Mouse (Mus musculus) testis, adult 2 months (tissue): ENCODE data around the gene Ambp. TPM values are rescaled to one million over a fixed set of nuclear protein-coding genes. Genes with fewer than 3 reads are reported as not detected.

Source experiments
- H3K27ac ChIP-seq: fragments of 200-500 bp; 2 replicates; pipeline ENCODE4 v1.5.1; 2012; ENCODE audit warnings: low read depth, low read length; ENCODE audit not compliant: control insufficient read depth, insufficient read depth
- H3K27me3 ChIP-seq: fragments of 200-500 bp; 2 replicates; pipeline ENCODE4 v1.6.1; 2012; ENCODE audit warnings: mild to moderate bottlenecking, low read length, moderate library complexity; ENCODE audit not compliant: control insufficient read depth, insufficient read depth
- H3K36me3 ChIP-seq: fragments of 200-500 bp; 2 replicates; pipeline ENCODE4 v1.6.1; 2012; ENCODE audit warnings: mild to moderate bottlenecking, low read length; ENCODE audit not compliant: control insufficient read depth, insufficient read depth
- H3K4me1 ChIP-seq: fragments of 200-500 bp; 2 replicates; pipeline ENCODE4 v1.6.1; 2012; ENCODE audit warnings: low read length; ENCODE audit not compliant: control insufficient read depth, insufficient read depth
- H3K4me3 ChIP-seq: fragments of 200-500 bp; 2 replicates; pipeline ENCODE4 v1.5.1; 2012; ENCODE audit warnings: low read depth, mild to moderate bottlenecking, low read length, moderate library complexity, mixed read lengths; ENCODE audit not compliant: control insufficient read depth
- CTCF ChIP-seq: fragments of 200-500 bp; IDR thresholded peaks from 2 replicates; pipeline ENCODE4 v1.5.1; 2012; ENCODE audit warnings: low read depth, mild to moderate bottlenecking, inconsistent platforms, low read length, moderate library complexity; ENCODE audit not compliant: control insufficient read depth, insufficient read depth, insufficient replicate concordance
- POLR2A ChIP-seq: fragments of 200-500 bp; IDR thresholded peaks from 2 replicates; pipeline ENCODE4 v1.6.1; 2012; ENCODE audit warnings: low read depth, mild to moderate bottlenecking, inconsistent platforms, low read length, moderate library complexity; ENCODE audit not compliant: control insufficient read depth
- polyA plus RNA-seq: library from polyadenylated mRNA; depleted of rRNA; stranded (reverse); fragments of >200 nt; gene quantifications from 2 replicates; pipeline ENCODE4 v1.2.3, GENCODE M21; 2012

Ambp gene
- polyA plus RNA-seq, 1 experiment = 2.1 TPM

DNA sequence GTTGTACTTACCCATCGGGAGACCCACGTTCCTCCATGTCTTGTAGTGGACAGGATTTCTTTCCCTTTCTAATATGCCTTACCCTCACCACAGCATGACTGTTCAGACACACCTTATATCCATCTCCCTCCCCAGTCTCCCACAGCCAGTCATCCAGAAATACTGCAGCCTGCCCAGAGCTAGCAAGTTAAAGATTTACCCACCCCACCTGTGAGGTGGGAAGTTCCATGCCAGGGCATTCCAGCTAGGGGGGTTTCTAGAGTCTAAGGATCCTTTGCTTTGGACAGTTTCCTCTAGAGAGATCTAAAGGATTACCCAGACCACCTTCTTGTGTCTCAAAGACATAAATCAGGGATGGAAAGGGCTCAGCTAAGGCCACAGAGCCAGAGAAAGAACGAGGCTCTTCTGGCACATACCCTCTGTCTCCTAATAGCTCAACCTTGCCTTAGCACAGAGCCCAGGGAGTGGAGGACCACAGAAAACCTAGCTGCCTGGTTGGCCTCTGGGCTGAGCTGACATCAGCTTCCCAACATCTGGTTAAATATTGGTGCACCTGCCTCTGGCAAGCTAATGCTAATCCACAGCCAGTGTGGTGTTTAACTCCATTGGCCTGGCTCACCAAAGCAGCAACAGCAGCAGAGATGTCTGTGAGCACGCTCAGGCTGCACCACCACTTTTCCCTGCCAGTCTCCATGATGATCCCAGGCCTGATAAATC, 17.5 kb upstream of the Ambp start, which contains the start of gene Kif12:
TSS of gene Kif12 (minus strand) at position 163 of the 717 bp plus-strand sequence.
- Histone ChIP-seq H3K27ac (no peak within 1 kb of the TSS), H3K36me3 (no peaks in the 10 kb centered on the region), H3K4me3 (no peak within 1 kb of the TSS), H3K4me1 (no peaks in the 10 kb centered on the region), H3K27me3 (no peaks in the 10 kb centered on the region)
- TF ChIP-seq POLR2A = no peak
- TF ChIP-seq CTCF = no peak

DNA sequence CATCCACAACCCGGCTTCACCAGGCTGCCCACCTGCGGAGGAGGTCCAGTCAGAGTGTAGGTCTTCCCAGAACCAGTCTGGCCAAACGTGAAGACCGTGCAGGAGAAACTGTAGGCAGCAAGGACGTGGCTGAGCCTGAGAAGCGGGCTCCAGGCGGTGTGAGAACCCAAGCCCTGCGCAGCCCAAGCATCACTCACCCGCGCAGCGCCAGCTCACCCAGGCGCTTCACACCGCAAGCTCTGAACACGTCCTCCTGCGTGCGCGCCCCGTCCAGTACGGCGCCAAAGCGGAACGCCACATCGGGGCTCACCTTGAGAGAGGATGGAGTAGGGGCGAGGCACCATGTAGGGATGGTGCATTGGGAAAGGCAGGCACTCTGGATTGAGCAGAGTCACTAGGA, 16.5 kb upstream of the Ambp start:
- TF ChIP-seq CTCF (no peak), POLR2A (no peak)
- Histone ChIP-seq H3K36me3 (no peaks in the 10 kb centered on the region), H3K27ac (no peak overlapping the region), H3K4me3 (no peak overlapping the region), H3K4me1 (no peaks in the 10 kb centered on the region), H3K27me3 (no peaks in the 10 kb centered on the region)

DNA sequence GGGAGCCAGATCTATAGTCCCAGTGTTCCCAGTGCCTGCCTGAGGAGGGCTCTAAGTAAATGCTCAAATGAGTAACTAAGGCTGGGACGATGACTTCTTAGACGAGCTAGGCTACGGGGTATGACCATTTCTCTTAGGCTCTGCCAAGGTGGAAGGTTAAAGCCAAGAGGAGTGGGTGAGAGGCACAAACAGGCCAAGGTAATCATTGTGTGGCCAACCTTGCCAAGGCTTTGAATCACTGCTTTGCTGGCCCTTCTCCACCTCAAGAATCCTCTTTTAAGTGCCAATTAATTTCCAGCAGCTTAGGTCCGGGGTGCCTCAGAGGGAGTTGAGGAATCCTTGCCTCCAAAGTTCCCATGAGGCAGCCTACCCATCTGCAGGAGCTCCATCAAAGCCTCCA, 15.5 kb upstream of the Ambp start:
- Histone ChIP-seq H3K4me1 (no peaks in the 10 kb centered on the region), H3K36me3 (no peaks in the 10 kb centered on the region), H3K27me3 (no peaks in the 10 kb centered on the region), H3K4me3 (no peak overlapping the region), H3K27ac (no peak overlapping the region)
- no peak for TF ChIP-seq POLR2A
- TF ChIP-seq CTCF = no peak

DNA sequence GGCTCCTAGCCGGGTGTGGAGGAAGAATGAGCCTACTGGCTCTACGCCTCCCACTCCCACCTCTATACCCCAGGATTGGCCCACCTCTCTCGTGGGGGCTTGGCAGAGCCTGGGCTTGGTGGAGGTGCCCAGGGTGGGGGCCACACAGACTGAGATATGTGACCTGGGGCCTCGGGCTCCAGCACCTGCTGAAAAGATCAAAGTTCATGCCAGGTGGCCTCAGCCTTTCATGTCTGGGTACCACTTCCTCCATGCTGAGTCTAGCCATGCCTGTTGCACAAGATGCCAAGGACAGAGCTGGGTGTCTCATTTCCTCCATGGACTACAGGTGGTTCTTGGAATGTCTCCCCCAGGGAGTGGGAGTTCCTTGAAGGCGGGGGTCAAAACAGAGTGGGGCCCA, 11.7 kb upstream of the Ambp start:
- Histone ChIP-seq H3K4me3 (no peak overlapping the region), H3K27me3 (no peaks in the 10 kb centered on the region), H3K4me1 (no peaks in the 10 kb centered on the region), H3K27ac (no peak overlapping the region), H3K36me3 (no peaks in the 10 kb centered on the region)
- TF ChIP-seq POLR2A (no peak), CTCF (no peak)

DNA sequence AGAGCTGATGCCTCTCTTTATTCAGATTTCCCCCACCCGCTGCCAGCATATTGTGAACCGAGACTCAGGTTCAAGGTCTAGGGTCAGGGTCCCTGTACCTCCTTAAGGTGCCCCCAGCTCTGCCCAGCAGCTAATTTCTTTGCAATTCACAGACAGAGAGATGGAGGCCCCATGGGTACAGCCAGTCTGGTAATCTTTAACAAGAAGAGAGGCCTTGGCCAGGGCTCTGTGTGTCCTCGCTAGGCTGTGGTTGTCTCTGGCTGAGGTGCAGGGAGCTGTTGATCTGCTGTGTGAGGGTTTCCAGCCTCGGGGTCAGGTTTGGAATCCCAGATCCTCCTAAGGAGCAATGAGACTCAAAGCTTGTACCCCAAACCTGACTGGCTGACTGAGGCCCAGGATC, 11.0 kb upstream of the Ambp start:
- H3K4me1 ChIP-seq = no peaks in the 10 kb centered on the region
- no peaks in the 10 kb centered on the region for H3K36me3 ChIP-seq
- H3K27me3 ChIP-seq = no peaks in the 10 kb centered on the region
- no peak overlapping the region for H3K4me3 ChIP-seq
- H3K27ac ChIP-seq = no peak overlapping the region
- TF ChIP-seq CTCF = no peak
- no peak for TF ChIP-seq POLR2A

DNA sequence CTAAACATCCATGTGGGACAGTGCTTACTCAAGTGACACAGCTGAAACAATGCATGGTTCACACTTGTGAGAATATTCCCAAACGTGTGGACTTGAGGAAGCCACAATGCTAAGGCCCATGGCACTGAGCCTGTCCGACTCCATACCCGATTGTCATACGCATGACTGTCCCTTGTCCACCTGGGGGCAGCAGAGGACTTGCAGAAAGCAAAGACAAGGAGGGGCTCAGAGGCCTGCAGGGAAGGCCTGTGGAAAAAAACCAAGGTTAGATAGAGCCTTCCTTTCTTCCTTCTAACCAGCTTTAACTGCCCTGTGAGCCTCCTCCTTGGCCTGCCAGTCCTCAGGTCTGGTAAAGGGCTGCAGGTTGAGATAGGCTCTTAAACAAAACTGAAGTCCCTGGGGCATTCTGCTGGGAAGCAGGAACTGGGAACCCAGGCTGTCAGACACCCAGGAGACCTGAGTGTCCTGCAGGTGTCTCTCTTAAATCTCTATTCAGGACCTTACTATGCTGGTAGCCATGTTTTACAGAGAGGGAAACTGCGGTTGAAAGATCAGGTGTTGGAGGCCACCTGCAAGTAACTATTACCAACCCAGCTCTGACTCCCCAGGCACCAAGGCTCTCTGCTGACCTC, 4.5 kb upstream of the Ambp start:
- Histone ChIP-seq H3K27ac (no peak overlapping the region), H3K4me1 (no peaks in the 10 kb centered on the region), H3K27me3 (no peaks in the 10 kb centered on the region), H3K36me3 (no peaks in the 10 kb centered on the region), H3K4me3 (no peak overlapping the region)
- TF ChIP-seq CTCF = peak; percentile 81; the same call in 1 of the 2 replicates
- TF ChIP-seq POLR2A = no peak

DNA sequence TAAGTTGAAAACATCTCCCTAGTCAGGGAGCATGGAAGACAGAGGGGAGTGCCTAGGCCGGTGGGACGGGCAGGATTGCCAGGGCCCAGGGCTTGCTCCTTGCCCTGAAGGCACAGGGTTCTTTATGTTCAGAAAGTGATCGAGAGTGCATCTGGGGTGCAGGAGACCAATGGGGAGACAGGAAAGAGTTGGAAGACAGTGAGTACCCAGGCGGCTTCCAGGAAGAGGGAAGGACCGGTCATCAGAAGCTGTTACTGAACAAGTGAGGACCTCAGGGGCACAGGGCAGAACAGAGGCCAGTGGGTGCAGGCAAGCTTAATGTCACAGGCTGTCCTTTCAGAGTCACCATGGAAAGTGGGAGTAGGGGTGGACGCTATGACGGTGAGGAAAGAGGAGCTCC, 3.6 kb upstream of the Ambp start:
- no peaks in the 10 kb centered on the region for H3K36me3 ChIP-seq
- no peak overlapping the region for H3K27ac ChIP-seq
- no peaks in the 10 kb centered on the region for H3K27me3 ChIP-seq
- no peak overlapping the region for H3K4me3 ChIP-seq
- TF ChIP-seq POLR2A (no peak), CTCF (no peak)
- H3K4me1 ChIP-seq = no peaks in the 10 kb centered on the region
